In genomic region chr8:3209268-3209667, GRCm38 (mm10) we compare ENCODE assay signal across 9 mouse cellular contexts.
DNase-seq lines count a peak whose midpoint lies in the region; ATAC-seq and TF ChIP-seq lines count a peak whose summit lies in the region.
"Had no signal": no experiment of that assay in that cellular context is flagged by ENCODE, and none has a peak within 500 bp of the region (broad histone marks: within the 10 kb centered on the region; RNA-seq: fewer than 3 reads in every experiment).

No protein-coding gene starts in this region.

- H3K4me1 ChIP-seq in forebrain, embryonic 12.5 days: no peaks in the 10 kb centered on the region
- H3K4me1 ChIP-seq in forebrain, embryonic 10.5 days: no peaks in the 10 kb centered on the region
- peaks cover 14% of the 10 kb centered on the region for H3K4me1 ChIP-seq in heart, embryonic 12.5 days (replicated peaks)
- peaks cover 5% of the 10 kb centered on the region; the same call in 1 of the 2 replicates for H3K4me1 ChIP-seq in limb, embryonic 10.5 days
- H3K4me1 ChIP-seq in forebrain, postnatal 0 days (ENCODE audit: insufficient read depth): no peaks in the 10 kb centered on the region
- no peaks in the 10 kb centered on the region for H3K4me1 ChIP-seq in midbrain, embryonic 15.5 days

- H3K27ac ChIP-seq in forebrain, embryonic 12.5 days: 0 out of 2 replicates have a peak overlapping the region, but pooled peaks have one; percentile 16
- no peak overlapping the region for H3K27ac ChIP-seq in forebrain, embryonic 10.5 days
- peak overlapping the region; percentile 56; the same call in 1 of the 2 replicates for H3K27ac ChIP-seq in heart, embryonic 12.5 days (ENCODE audit: poor library complexity, severe bottlenecking)
- H3K27ac ChIP-seq in limb, embryonic 10.5 days: 0 out of 2 replicates have a peak overlapping the region, but pooled peaks have one; percentile 36
- H3K27ac ChIP-seq in forebrain, postnatal 0 days (ENCODE audit: low read depth, low read length): no peak overlapping the region
- H3K27ac ChIP-seq in midbrain, embryonic 15.5 days: no peak overlapping the region
- H3K27ac ChIP-seq: liver, embryonic 15.5 days had no signal

- no peak for ATAC-seq in forebrain, embryonic 12.5 days (ENCODE audit: low FRiP score)
- peak; percentile 58; the same call in 1 of the 2 replicates for ATAC-seq in heart, embryonic 12.5 days (ENCODE audit: insufficient number of reproducible peaks, low FRiP score)
- no peak for ATAC-seq in forebrain, postnatal 0 days
- no peak for ATAC-seq in midbrain, embryonic 15.5 days (replicated peaks)

- no peak overlapping the region for H3K4me2 ChIP-seq in forebrain, embryonic 12.5 days
- no peak overlapping the region for H3K4me2 ChIP-seq in heart, embryonic 12.5 days
- no peak overlapping the region for H3K4me2 ChIP-seq in forebrain, postnatal 0 days (ENCODE audit: low read depth)
- H3K4me2 ChIP-seq in midbrain, embryonic 15.5 days: no peak overlapping the region
- H3K4me2 ChIP-seq: liver, embryonic 15.5 days had no signal

- TF ChIP-seq CTCF in forebrain, postnatal 0 days (IDR thresholded peaks at IDR 0.05; ENCODE audit: low read depth): no peak

- H3K36me3 ChIP-seq in forebrain, embryonic 12.5 days (replicated peaks): peaks cover 19% of the 10 kb centered on the region
- H3K36me3 ChIP-seq in forebrain, embryonic 10.5 days (replicated peaks): peaks cover 35% of the 10 kb centered on the region
- H3K36me3 ChIP-seq in heart, embryonic 12.5 days: peaks cover 51% of the 10 kb centered on the region
- H3K36me3 ChIP-seq in limb, embryonic 10.5 days: peaks cover 33% of the 10 kb centered on the region
- peaks cover 4% of the 10 kb centered on the region for H3K36me3 ChIP-seq in forebrain, postnatal 0 days (ENCODE audit: insufficient read depth)
- H3K36me3 ChIP-seq in midbrain, embryonic 15.5 days (replicated peaks): peaks cover 7% of the 10 kb centered on the region; the same call in 1 of the 2 replicates

- no peak overlapping the region for H3K9ac ChIP-seq in forebrain, embryonic 12.5 days
- H3K9ac ChIP-seq in heart, embryonic 12.5 days: no peak overlapping the region
- no peak overlapping the region for H3K9ac ChIP-seq in forebrain, postnatal 0 days
- H3K9ac ChIP-seq in midbrain, embryonic 15.5 days: no peak overlapping the region
- H3K9ac ChIP-seq: liver, embryonic 15.5 days had no signal

- H3K9me3 ChIP-seq in forebrain, embryonic 12.5 days: no peaks in the 10 kb centered on the region
- H3K9me3 ChIP-seq in forebrain, embryonic 10.5 days: no peaks in the 10 kb centered on the region
- no peaks in the 10 kb centered on the region; the same call in 1 of the 2 replicates for H3K9me3 ChIP-seq in heart, embryonic 12.5 days (replicated peaks)
- H3K9me3 ChIP-seq in limb, embryonic 10.5 days (replicated peaks): no peaks in the 10 kb centered on the region
- H3K9me3 ChIP-seq in forebrain, postnatal 0 days (ENCODE audit: low read length): no peaks in the 10 kb centered on the region
- no peaks in the 10 kb centered on the region for H3K9me3 ChIP-seq in midbrain, embryonic 15.5 days
- H3K9me3 ChIP-seq: liver, embryonic 15.5 days had no signal

- 75% methylated on average over 3 of the region's 3 CpGs for WGBS in forebrain, embryonic 12.5 days
- WGBS in forebrain, embryonic 10.5 days: 67% methylated on average over 3 of the region's 3 CpGs
- 34% methylated on average over 3 of the region's 3 CpGs for WGBS in heart, embryonic 12.5 days
- 36% methylated on average over 3 of the region's 3 CpGs for WGBS in limb, embryonic 10.5 days
- 54% methylated on average over 3 of the region's 3 CpGs for WGBS in forebrain, postnatal 0 days
- 78% methylated on average over 3 of the region's 3 CpGs for WGBS in midbrain, embryonic 15.5 days

- H3K27me3 ChIP-seq in forebrain, embryonic 12.5 days: no peaks in the 10 kb centered on the region
- H3K27me3 ChIP-seq in forebrain, embryonic 10.5 days (ENCODE audit: poor library complexity, severe bottlenecking): no peaks in the 10 kb centered on the region
- no peaks in the 10 kb centered on the region for H3K27me3 ChIP-seq in heart, embryonic 12.5 days (replicated peaks)
- no peaks in the 10 kb centered on the region for H3K27me3 ChIP-seq in limb, embryonic 10.5 days (ENCODE audit: low read depth, poor library complexity, severe bottlenecking)
- H3K27me3 ChIP-seq in forebrain, postnatal 0 days (ENCODE audit: insufficient read depth, low read length): no peaks in the 10 kb centered on the region
- no peaks in the 10 kb centered on the region for H3K27me3 ChIP-seq in midbrain, embryonic 15.5 days (replicated peaks)
- H3K27me3 ChIP-seq: liver, embryonic 15.5 days had no signal

- no peak for DNase-seq in forebrain, embryonic 10.5 days (ENCODE audit: extremely low spot score, low spot score)
- DNase-seq in Muller cell, postnatal 12 days (ENCODE audit: inconsistent ontology term): peak; percentile 69
- DNase-seq in limb, embryonic 10.5 days (ENCODE audit: low spot score): no peak
- no peak for DNase-seq in thymus, postnatal 14 days
- no peak for DNase-seq in forebrain, postnatal 0 days

- no peak overlapping the region for H3K4me3 ChIP-seq in forebrain, embryonic 12.5 days (replicated peaks)
- no peak overlapping the region for H3K4me3 ChIP-seq in forebrain, embryonic 10.5 days
- H3K4me3 ChIP-seq in heart, embryonic 12.5 days: no peak overlapping the region
- H3K4me3 ChIP-seq in limb, embryonic 10.5 days: no peak overlapping the region
- no peak overlapping the region for H3K4me3 ChIP-seq in forebrain, postnatal 0 days (ENCODE audit: low read depth, low read length)
- no peak overlapping the region for H3K4me3 ChIP-seq in midbrain, embryonic 15.5 days
- H3K4me3 ChIP-seq: liver, embryonic 15.5 days had no signal

Comparison
In these comparisons a context has a peak if more than half of its experiments do, and no peak if none do; other contexts are left out.
1. H3K27ac ChIP-seq: peak in forebrain, embryonic 12.5 days (single experiment), heart, embryonic 12.5 days (single experiment) and limb, embryonic 10.5 days (single experiment); none in forebrain, embryonic 10.5 days (single experiment), forebrain, postnatal 0 days (single experiment) and midbrain, embryonic 15.5 days (single experiment).